Mouse (Mus musculus) lung, postnatal 10 days (tissue): ENCODE data around the gene Gm13271.
"Not testable (repeated sequence)": the region's sequence is repeated elsewhere in the genome, so short reads cannot be mapped to it uniquely, and the experiment has no call there.

Experiments
- DNase-seq: peaks from one replicate; pipeline ENCODE4 v3.0.0; 2021

Gene Gm13271

GRCm38 (mm10) chr4:88754818-88755340, at the start of gene Gm13271:
Gm13271 (plus strand) TSS chr4:88754868.
- peak; percentile 69 for DNase-seq

DNA sequence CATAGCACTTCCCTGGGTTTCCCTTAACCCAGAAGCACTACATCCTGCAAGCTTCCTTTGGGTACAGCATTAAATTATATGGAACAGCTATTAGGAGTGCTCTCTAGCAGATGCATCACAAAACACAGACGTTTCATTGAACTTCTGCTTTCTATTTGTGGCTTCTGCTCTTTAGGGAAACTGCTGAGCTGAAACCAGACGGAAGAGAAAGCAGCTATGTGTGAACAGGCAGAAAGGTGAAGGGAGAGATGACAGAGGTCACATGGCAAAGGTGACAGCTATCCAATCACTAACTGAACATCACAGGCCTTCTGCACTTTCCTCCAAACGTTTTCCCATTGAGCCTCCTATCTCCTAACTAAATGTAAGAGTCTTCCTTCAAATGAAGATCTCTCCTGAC, 48.7 kb upstream of the Gm13271 start:
- DNase-seq = no peak

GRCm38 (mm10) chr4:88707128-88707826, 47.4 kb upstream of the Gm13271 start:
- DNase-seq = no peak

GRCm38 (mm10) chr4:88714281-88714680, 40.4 kb upstream of the Gm13271 start:
- no peak for DNase-seq

DNA sequence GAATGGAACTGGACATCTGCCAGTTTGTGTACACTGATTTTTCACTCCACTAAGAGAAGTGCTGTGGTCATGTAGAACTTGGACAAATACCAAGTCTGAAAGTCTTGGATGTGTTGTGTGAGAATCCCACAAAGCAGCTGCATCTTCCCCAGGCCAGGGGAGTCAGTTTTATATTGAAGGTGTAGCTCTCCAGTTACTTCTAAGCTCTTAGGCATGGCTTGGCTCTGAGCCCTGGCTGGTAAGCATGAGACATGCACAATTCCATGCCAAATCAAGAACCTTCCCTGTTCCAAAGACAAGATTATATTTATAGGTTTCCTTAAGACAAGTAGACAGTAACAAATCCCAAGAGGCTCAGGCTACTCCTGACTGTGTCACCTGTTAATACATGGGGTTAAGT, 39.6 kb upstream of the Gm13271 start:
- DNase-seq = no peak

DNA sequence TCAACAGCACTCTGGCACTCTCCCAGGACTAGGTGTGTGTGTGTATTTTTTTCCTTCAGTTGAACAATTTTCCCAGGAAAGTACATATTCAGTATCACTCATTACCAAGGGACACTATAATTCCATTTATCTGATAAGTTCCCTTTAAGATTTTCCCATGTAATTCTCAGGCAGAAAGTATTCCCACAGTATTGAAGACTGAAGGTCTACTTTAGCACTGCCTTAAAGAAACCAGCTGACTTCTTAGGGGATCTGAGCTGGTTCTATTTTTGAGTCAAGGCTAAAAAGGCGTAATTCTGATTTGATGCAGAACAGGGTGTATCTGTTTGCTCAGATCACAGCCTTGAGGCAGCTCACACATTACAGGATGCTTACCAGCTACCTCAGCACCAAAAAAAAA, 36.0 kb upstream of the Gm13271 start:
- no peak for DNase-seq

GRCm38 (mm10) chr4:88721791-88722721, 32.6 kb upstream of the Gm13271 start, which contains the start of the genes Gm26566 and Klhl9:
Gm26566 (plus strand) TSS chr4:88721805.
Klhl9 (minus strand) TSS chr4:88722465.
- peak; percentile 94 for DNase-seq

DNA sequence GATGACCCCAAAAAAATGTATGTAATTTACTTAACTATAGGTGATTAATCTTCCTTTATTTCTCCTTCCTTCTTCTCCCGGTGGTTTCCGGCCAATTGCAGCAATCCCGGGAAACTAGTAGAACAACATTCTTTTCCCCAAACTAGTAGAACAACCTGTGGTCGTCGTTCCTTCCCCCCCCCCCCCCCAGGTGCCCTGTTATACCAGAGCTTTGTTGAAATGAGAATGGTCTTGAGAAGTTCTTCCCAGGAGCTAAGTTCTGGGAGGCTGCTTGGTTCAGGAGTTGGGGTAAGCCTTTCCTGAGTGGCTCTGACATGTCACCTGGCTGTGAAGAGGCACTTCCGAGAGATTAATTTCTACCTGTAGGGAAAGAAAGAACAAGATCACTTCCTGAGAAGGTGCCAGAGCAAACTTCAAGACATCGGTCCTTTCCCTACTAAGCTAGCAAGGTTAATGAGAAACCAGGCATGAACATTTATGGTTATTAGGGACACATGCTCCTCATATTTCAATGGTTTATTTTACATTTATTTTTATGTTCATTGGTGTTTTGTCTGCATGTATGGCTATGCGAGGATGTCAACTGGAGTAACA, 31.1 kb upstream of the Gm13271 start:
- no peak for DNase-seq

DNA sequence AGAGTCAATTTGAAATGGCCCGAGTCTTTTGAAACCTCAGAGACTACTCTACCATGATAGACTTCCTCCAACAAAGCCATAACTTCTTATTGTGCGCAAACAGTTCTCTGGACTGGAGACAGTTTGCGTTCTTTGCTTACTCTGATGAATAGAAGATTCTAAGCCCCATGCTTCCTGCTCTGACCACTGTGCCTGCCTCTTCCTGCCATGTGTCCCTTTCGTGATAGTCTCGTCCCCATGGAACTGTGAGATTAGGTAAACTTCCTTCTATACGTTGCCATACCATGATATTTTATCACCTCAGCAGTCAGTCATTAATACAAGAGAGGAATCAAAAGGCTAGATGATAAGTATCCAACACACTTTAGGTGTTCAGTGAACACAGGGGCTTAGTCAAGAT, 27.9 kb upstream of the Gm13271 start:
- no peak for DNase-seq

DNA sequence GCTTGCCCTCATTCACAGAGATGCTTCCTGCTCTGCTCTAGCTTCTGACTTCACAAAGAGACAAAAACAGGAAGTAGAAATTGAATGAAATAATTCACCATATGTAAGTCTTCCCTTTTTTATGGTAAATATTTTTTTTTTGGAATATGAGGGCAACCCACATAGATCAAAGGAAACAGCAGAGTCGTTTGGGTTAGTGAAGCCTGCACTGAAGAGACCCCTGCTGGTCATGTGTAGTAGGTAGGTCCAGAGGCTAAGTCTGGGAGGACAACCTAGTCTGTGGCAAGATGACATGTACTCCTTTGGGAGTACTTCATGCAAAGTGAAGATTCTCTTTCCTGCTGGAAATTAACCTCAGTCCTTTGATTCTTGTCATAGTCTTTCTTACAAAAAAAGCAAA, 27.3 kb upstream of the Gm13271 start:
- DNase-seq = peak; percentile 59

DNA sequence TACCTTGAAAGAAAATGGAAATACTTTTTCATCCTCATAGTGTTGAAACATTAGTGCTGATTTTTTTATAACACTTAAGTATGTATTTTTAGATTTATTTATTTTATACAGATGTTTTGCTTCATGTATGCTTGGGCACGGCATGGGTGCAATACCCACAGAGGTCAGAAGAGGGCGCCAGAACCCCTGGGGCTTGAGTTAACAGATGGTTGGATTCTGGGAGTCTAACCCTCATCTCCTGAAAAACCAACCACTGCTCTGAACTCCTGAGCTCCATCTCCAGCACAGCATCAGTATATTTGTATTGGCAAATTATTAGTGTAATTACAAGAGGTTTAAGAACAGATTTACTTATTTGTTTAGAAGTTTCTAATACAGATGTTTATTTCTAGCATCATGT, 16.2 kb upstream of the Gm13271 start:
- peak; percentile 83 for DNase-seq

- no peak for DNase-seq
Measured at GRCm38 (mm10) chr4:88739036-88739435, 15.6 kb upstream of the Gm13271 start.

DNA sequence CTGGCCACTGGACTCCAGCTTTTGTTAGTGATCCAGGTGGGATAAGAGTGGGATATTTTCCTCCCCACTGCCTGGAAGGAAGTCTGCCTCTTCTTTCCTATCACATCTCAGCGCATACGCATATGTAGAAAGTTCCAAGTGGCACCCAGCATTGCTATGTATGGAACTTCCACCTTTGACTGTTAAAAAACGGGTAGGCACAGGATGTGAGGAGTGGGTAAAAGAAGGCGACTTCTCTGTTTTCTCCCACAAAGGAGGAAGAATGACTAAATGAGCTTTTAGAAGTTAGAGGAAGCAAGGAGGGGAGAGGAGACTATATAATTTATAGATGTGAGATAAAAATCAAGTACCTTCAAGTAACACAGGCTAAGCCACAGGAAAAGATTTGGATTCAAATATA, 13.2 kb upstream of the Gm13271 start:
- DNase-seq = no peak

DNA sequence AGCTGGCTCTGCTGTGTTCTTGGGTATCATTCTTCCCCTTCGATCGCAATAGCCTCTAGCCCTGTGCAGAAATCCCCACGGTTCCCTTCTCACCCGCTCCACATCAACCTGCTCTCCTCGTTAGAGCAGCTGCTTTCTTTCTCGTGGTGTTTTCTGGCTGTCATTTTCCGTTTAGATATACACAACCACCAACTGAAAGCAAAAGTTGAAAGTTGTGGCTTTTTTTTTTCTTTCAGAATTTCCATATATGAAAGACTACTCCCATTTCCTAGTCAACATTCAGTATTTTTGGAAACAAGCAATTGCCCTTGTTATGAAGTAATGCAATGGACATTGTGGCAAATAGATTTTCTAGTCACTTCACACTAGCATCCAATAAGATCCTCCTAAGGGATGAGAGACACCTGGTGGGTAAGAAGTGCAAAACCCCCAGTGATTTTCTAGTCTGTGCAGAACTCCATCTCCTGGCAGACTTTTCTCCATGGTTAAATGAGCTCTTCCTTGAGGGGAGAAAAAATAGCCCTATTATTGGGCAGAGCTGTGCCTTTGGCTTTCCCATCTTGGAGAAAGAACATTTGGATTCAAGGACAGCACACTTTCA, 11.8 kb upstream of the Gm13271 start:
- DNase-seq = no peak

DNA sequence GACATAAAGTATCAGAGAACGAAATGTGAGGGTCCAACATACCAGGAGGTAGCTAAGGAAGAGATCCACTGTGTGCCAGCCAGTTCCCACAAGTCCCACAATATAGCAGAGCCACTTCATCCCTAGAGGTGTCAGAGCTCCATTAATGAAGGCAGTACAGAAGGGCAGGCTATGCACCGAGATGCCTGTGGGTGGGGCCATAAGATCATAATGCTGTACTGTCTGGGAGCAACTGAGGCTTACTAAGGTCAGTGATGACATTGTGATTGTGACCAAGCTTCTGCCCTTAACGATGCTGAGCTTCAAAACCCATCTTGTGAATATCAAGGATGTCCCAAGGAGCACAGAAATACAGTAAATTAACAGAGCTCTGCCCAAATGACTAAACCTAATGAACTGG, 10.5 kb upstream of the Gm13271 start:
- no peak for DNase-seq

DNA sequence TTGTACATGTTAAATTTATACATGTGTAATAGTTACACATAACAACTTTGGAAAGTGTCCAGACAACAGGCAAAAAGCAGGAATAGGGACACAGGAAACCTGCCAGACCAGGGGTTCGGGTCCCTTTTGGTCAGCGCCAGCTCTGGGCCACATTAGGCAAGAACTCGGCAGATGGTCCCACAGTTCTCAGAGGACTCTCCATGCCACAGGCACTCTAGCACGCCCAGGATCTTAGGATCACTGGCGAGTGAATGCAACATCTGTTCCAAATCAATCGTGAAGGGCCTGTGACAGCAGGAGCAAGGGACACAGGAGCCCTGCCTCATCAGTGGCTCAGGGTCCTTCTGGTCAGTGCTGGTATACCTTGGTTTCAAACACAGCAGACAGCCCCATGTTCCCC, 4.7 kb upstream of the Gm13271 start:
- DNase-seq = no peak

DNA sequence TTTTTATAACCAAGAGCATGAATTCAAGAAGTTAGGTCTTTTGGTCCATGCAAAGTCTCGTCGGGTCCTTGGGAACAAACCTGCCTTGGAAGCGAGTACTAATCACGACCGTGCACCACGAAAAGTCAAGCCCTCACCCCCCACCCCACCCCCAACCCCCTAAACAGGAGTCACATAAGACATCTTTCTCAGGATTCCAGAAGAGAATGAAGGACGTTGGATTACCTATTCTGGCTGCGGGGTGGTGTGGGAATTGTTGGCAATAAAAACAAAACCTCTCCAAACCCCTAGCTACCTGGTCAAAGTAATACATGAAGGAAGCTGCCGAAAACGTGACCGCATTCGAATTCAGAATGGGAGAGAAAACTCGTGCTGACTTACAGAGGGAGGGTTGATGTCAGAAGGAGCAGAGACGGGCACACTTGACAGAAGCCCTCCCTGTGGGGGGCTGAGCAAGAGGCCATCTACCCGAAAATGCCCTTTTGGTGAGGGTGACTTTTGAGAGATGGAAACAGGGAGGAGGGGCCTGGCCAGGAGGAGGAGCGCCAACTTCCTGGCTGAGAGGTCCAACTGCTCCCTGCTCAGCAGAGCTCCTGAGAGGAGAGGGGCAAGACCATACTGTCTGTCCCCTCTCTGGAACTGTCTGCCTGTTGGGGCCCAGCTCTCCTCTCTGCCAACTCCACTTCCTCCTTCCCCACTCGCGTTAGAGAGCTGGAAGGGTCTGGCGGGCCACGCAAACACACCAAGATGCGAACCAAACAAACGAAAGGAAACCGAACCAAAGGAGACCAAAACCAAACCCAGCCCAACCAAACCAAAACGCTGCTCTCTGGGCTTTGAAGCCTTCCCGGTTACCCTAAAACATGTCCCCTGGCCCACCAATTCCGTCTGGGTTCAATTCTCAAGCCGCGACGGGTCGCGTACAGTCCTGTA, 2.2 kb downstream of the Gm13271 start:
- DNase-seq = peak; percentile 23

GRCm38 (mm10) chr4:88757628-88758031, 3.0 kb downstream of the Gm13271 start:
- peak; percentile 91 for DNase-seq

DNA sequence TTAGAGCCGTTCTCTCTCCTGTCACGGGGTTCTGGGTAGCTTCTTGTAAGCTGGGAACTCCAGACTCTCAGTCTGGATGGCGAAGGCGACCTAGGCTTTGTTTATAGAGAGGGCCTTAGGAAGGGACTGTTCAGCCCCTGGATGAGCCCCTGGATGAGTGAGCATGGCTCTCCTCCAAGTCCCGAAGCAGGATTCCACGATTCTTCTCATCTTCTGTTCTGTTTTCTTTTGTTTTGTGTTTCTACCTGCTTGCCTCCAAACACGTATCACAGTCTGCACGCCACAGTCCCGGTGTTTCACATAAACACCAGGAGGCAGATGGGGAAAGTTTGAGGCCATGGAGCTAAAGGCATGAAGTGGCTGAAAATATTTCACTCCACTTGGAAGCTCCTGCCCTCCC, 4.1 kb downstream of the Gm13271 start:
- not testable (repeated sequence) for DNase-seq

- peak; percentile 75 for DNase-seq
Measured at GRCm38 (mm10) chr4:88759610-88760268, 5.1 kb downstream of the Gm13271 start, which contains the start of gene Gm13283. Gm13283 (plus strand) TSS chr4:88760119.

DNA sequence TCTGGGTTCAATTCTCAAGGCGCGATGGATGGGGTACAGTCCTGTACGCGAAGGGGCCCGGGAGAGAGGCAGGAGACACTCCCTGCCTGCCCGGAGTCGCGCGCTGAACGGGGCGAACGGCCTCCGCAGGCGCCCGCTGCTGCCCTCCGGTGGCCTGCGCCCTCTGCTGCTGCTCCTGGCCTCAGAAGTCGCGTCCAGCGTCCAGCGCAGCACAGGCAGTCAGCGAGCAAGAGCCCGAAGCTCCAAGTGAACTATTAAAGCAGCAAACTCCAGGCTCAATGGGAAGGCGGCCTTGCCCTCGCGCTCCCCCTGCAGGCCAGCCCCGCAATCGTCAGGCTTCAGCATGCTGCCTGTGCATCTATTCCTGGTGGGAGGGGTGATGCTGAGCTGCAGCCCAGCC, 5.8 kb downstream of the Gm13271 start:
- peak; percentile 88 for DNase-seq
